Mouse (Mus musculus) lung, postnatal 0 days (tissue): Measurements from ENCODE around the gene Sipa1l1.

Experiments used
- CTCF ChIP-seq: IDR thresholded peaks from 2 replicates; pipeline ENCODE4 v1.5.1; 2016; ENCODE audit warnings: antibody characterized with exemption, mild to moderate bottlenecking
- EP300 ChIP-seq: IDR thresholded peaks from 2 replicates; pipeline ENCODE4 v1.6.1; 2016; ENCODE audit warnings: antibody characterized with exemption, mild to moderate bottlenecking, control low read depth

- TF ChIP-seq CTCF: no peak
- no peak for TF ChIP-seq EP300
Observed at GRCm38 (mm10) chr12:82495936-82496335, 326.8 kb downstream of the Sipa1l1 start.
